Mouse (Mus musculus) intestine, embryonic 16.5 days (tissue): ENCODE measurements around the gene Notch1. TPM values are rescaled to one million over a fixed set of nuclear protein-coding genes. Genes with fewer than 3 reads are reported as not detected.

ENCODE experiments used
- ATAC-seq: fragments of 200-750 bp; cut with Nextera tagmentation; 2 replicates; pipeline ENCODE4 v1.8.0; 2017; ENCODE audit warnings: moderate TSS enrichment, moderate library complexity
- H3K27ac ChIP-seq: fragments of 300-500 bp; sonication (generic); 2 replicates; pipeline ENCODE4 v1.5.1; 2014; ENCODE audit warnings: mild to moderate bottlenecking, low read length
- H3K27me3 ChIP-seq: fragments of 300-500 bp; sonication (generic); replicated peaks from 2 replicates; pipeline ENCODE4 v1.6.1; 2014; ENCODE audit warnings: low read length, control low read depth, mixed read lengths; ENCODE audit not compliant: control insufficient read depth, insufficient read depth
- H3K36me3 ChIP-seq: fragments of 300-500 bp; sonication (generic); 2 replicates; pipeline ENCODE4 v1.6.1; 2014; ENCODE audit warnings: low read length, control low read depth; ENCODE audit not compliant: control insufficient read depth, insufficient read depth
- H3K4me1 ChIP-seq: fragments of 300-500 bp; sonication (generic); 2 replicates; pipeline ENCODE4 v1.6.1; 2014; ENCODE audit warnings: low read length, control low read depth, mixed read lengths; ENCODE audit not compliant: control insufficient read depth, insufficient read depth
- H3K4me2 ChIP-seq: fragments of 300-500 bp; sonication (generic); 2 replicates; pipeline ENCODE4 v1.6.1; 2014; ENCODE audit warnings: low read depth, low read length, control low read depth
- H3K4me3 ChIP-seq: fragments of 300-500 bp; sonication (generic); 2 replicates; pipeline ENCODE4 v1.5.1; 2014; ENCODE audit warnings: mild to moderate bottlenecking, low read length
- H3K9ac ChIP-seq: fragments of 300-500 bp; sonication (generic); 2 replicates; pipeline ENCODE4 v1.6.1; 2014; ENCODE audit warnings: low read depth, low read length
- H3K9me3 ChIP-seq: fragments of 300-500 bp; sonication (generic); 2 replicates; pipeline ENCODE4 v1.6.1; 2016; ENCODE audit warnings: low read length, control low read depth; ENCODE audit not compliant: control insufficient read depth
- WGBS: fragments of 180-500 bp; shearing (Covaris S2); extraction: QIAGEN DNeasy Blood & Tissue Kit; methylation state at CpG from one replicate; pipeline ENCODE4 v1.1.7; 2014; 5-methylcytosine and 5-hydroxymethylcytosine counted together
- polyA plus RNA-seq: library from polyadenylated mRNA; unstranded; fragments of >200 nt; fragmentation: Nextera tagmentation; extraction: Ambion mirVana; gene quantifications from 2 replicates; pipeline ENCODE4 v1.2.1, GENCODE M21; 2015

The Notch1 gene
- polyA plus RNA-seq, 1 experiment from 2014 or later, result 7.4 TPM

DNA sequence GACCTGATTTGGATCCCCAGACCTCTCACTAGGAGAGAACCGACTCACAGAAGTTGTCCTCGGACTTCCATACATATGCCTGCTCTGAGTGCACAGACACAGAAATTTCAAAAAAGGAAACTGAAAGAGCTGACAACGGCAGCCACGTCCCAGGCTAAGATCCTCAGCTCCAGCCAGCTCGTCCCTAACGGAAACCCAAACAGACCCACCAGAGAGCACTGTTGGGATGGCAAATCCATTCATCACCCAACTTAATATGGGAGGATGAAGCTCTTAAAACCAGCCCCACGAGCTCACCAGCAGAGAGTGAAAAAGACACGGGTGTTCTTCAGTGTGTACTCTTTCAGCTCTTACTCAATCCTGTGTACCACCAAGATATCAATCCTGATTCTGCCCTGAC is 17.8 kb downstream of the Notch1 start:
- Histone ChIP-seq H3K4me2 (no peak overlapping the region), H3K27ac (no peak overlapping the region), H3K4me1 (peaks cover 76% of the 10 kb centered on the region)

DNA sequence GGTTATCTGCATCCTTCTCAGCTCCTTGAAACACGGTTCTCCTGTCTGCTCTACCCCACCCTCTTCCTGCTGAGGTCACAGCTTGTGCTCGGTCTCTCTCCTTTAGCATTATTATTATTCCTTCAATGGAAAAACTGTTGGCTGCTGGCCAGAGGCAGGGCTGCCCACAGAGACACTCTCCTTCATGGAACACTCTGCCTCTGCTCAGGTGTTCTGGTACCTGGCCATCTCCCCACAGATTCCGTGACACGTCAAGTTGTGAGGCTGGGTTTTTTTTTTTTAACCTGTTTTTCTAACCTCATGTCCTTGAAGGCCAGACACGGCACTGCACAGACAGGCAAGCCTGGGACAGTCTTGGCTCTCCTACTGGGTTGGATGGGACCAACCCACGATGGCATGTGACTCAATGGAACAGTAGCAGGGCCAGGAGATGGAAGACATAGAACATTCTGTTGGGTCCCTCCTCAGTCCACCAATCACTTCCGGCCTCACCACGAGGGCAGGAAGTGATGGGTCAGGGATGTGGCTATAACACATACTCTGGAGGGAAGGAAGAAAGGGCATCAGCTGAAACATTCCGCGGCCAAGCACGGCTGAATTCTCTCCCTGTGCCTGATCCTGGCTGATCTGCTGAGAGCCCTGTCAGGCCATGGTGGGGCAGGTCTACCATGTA is 18.5 kb downstream of the Notch1 start:
- Histone ChIP-seq H3K9me3 (no peaks in the 10 kb centered on the region), H3K4me3 (no peak overlapping the region), H3K9ac (peak overlapping the region; percentile 18; the same call in 1 of the 2 replicates), H3K4me2 (no peak overlapping the region), H3K27ac (no peak overlapping the region), H3K4me1 (peaks cover 83% of the 10 kb centered on the region), H3K36me3 (0 out of 2 replicates have a peak, but pooled peaks cover 2% of the 10 kb centered on the region), H3K27me3 (no peaks in the 10 kb centered on the region)
- ATAC-seq, result no peak
- WGBS, result 59% methylated on average over 11 of the region's 11 CpGs

More for the DNA sequence above, 17.8 kb downstream of the Notch1 start:
- no peak for ATAC-seq
- peak overlapping the region; percentile 18; the same call in 1 of the 2 replicates for H3K9ac ChIP-seq
- no peaks in the 10 kb centered on the region for H3K27me3 ChIP-seq
- H3K4me3 ChIP-seq, result no peak overlapping the region
- WGBS, result 51% methylated on average over 8 of the region's 8 CpGs
- H3K36me3 ChIP-seq, result 0 out of 2 replicates have a peak, but pooled peaks cover 2% of the 10 kb centered on the region
- no peaks in the 10 kb centered on the region for H3K9me3 ChIP-seq

DNA sequence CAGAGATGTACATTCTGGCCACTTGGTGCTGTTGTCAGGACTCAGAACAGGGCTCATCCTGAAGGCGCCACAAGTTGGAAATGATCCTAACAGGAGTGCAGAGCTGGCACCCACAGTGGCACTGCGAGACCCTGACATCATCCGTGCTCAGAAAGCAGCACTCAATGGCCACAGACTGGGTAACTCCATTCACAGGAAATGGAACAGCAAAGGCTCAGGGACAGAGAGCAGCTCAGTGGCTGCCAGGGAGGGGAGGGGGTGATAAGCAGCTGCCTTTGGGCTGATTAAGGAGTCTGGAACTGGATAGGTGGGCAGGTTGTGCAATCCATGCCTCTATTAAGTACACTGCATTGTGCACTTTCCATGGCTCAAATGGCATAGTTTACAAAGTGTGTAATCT is 20.0 kb downstream of the Notch1 start:
- Histone ChIP-seq H3K27me3 (no peaks in the 10 kb centered on the region), H3K4me2 (no peak overlapping the region), H3K27ac (no peak overlapping the region), H3K4me1 (peaks cover 86% of the 10 kb centered on the region), H3K4me3 (no peak overlapping the region), H3K9ac (no peak overlapping the region), H3K9me3 (no peaks in the 10 kb centered on the region), H3K36me3 (0 out of 2 replicates have a peak, but pooled peaks cover 2% of the 10 kb centered on the region)
- WGBS, result 84% methylated on average over 3 of the region's 3 CpGs
- ATAC-seq, result no peak

GRCm38 (mm10) chr2:26495701-26496100 is 20.8 kb downstream of the Notch1 start:
- no peak overlapping the region for H3K4me2 ChIP-seq
- 0 out of 2 replicates have a peak, but pooled peaks cover 2% of the 10 kb centered on the region for H3K36me3 ChIP-seq
- ATAC-seq, result no peak
- WGBS, result 74% methylated on average over 2 of the region's 2 CpGs
- no peak overlapping the region for H3K4me3 ChIP-seq
- H3K4me1 ChIP-seq, result peaks cover 84% of the 10 kb centered on the region
- no peaks in the 10 kb centered on the region for H3K27me3 ChIP-seq
- H3K9me3 ChIP-seq, result no peaks in the 10 kb centered on the region
- H3K27ac ChIP-seq, result no peak overlapping the region; the same call in 1 of the 2 replicates
- H3K9ac ChIP-seq, result no peak overlapping the region

- H3K27me3 ChIP-seq, result no peaks in the 10 kb centered on the region
- no peak overlapping the region; the same call in 1 of the 2 replicates for H3K27ac ChIP-seq
- 66% methylated on average over 5 of the region's 5 CpGs for WGBS
- no peak overlapping the region for H3K4me3 ChIP-seq
- no peak for ATAC-seq
- H3K4me2 ChIP-seq, result no peak overlapping the region
- H3K9me3 ChIP-seq, result no peaks in the 10 kb centered on the region
- 0 out of 2 replicates have a peak overlapping the region, but pooled peaks have one; percentile 16 for H3K9ac ChIP-seq
- peaks cover 84% of the 10 kb centered on the region for H3K4me1 ChIP-seq
- H3K36me3 ChIP-seq, result 0 out of 2 replicates have a peak, but pooled peaks cover 2% of the 10 kb centered on the region
Observed at GRCm38 (mm10) chr2:26494991-26495390, 21.5 kb downstream of the Notch1 start.

- H3K9me3 ChIP-seq, result no peaks in the 10 kb centered on the region
- no peak overlapping the region for H3K4me3 ChIP-seq
- 0 out of 2 replicates have a peak, but pooled peaks have one; percentile 19 for ATAC-seq
- H3K4me1 ChIP-seq, result peaks cover 83% of the 10 kb centered on the region
- 0 out of 2 replicates have a peak overlapping the region, but pooled peaks have one; percentile 3 for H3K4me2 ChIP-seq
- 32% methylated on average over 7 of the region's 7 CpGs for WGBS
- H3K27ac ChIP-seq, result peak overlapping the region; percentile 49
- 0 out of 2 replicates have a peak overlapping the region, but pooled peaks have one; percentile 16 for H3K9ac ChIP-seq
- no peaks in the 10 kb centered on the region for H3K27me3 ChIP-seq
- 0 out of 2 replicates have a peak, but pooled peaks cover 2% of the 10 kb centered on the region for H3K36me3 ChIP-seq
Observed at GRCm38 (mm10) chr2:26494396-26494795, 22.1 kb downstream of the Notch1 start.

DNA sequence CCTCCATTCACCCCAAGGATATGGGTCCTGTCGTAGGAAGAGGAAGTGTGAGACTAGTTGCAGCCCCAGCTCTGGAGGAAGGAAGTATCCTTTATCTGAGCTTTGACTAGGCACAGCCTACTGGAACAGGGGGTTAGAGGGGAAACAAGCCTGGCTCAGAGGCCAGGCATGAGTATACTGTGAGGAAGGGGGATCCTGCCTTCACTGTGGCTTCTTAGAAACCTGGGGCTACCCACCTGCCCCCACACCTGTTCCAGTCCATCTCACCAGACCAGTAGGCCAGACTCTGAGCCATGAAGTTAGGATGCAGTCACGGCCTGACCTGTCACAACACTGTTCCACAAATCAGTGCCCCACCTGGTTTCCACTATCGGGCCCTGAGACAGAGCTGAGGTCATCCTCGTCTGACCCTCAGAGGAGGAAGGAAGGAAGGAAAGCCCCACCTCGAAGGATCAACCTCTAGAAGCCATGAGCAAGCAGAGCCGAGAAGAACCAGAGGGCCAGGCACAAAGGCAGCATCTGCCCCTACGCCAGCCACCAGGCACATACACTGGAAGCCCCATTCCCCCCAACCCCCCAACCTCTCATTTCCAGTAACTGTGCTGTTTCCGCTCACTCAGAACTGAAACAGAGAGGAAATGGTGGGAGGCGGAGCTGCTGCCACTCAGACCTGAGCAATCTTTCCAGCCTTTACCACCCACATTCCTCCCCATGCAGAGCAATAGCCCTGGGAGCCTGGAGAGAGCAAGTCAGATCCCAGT is 23.3 kb downstream of the Notch1 start:
- H3K4me1 ChIP-seq, result peaks cover 86% of the 10 kb centered on the region
- H3K4me2 ChIP-seq, result 0 out of 2 replicates have a peak overlapping the region, but pooled peaks have one; percentile 14
- WGBS, result 23% methylated on average over 9 of the region's 9 CpGs
- ATAC-seq, result 0 out of 2 replicates have a peak, but pooled peaks have one; percentile 12
- peak overlapping the region; percentile 15; the same call in 1 of the 2 replicates for H3K9ac ChIP-seq
- H3K4me3 ChIP-seq, result no peak overlapping the region
- H3K27me3 ChIP-seq, result no peaks in the 10 kb centered on the region
- no peaks in the 10 kb centered on the region for H3K9me3 ChIP-seq
- 0 out of 2 replicates have a peak, but pooled peaks cover under 1% of the 10 kb centered on the region for H3K36me3 ChIP-seq
- H3K27ac ChIP-seq, result peak overlapping the region; percentile 49

GRCm38 (mm10) chr2:26490760-26491301 is 25.6 kb downstream of the Notch1 start:
- Histone ChIP-seq H3K4me1 (peaks cover 90% of the 10 kb centered on the region), H3K9ac (peak overlapping the region; percentile 21; the same call in 1 of the 2 replicates), H3K27ac (peak overlapping the region; percentile 26; the same call in 1 of the 2 replicates), H3K4me2 (no peak overlapping the region), H3K27me3 (no peaks in the 10 kb centered on the region), H3K4me3 (no peak overlapping the region), H3K36me3 (no peaks in the 10 kb centered on the region), H3K9me3 (no peaks in the 10 kb centered on the region)
- 53% methylated on average over 4 of the region's 4 CpGs for WGBS
- no peak for ATAC-seq
